Mouse (Mus musculus) heart, adult 2 months (tissue): ENCODE data around the gene Olfr548-ps1.

Experiments
- CTCF ChIP-seq: fragments of 200-600 bp; IDR thresholded peaks from 2 replicates; pipeline ENCODE4 v1.8.1; 2022; ENCODE audit warnings: antibody characterized with exemption, mild to moderate bottlenecking, moderate library complexity
- EP300 ChIP-seq: fragments of 200-500 bp; IDR thresholded peaks from 2 replicates; pipeline ENCODE4 v1.6.1; 2011; ENCODE audit warnings: low read depth, low read length, control low read depth; ENCODE audit not compliant: insufficient read depth
- POLR2A ChIP-seq: fragments of 200-500 bp; IDR thresholded peaks from 2 replicates; pipeline ENCODE4 v1.6.1; 2011; ENCODE audit warnings: mild to moderate bottlenecking, low read depth, low read length, control low read depth; ENCODE audit not compliant: insufficient read depth

- TF ChIP-seq CTCF (no peak), EP300 (no peak), POLR2A (no peak)
Observed at GRCm38 (mm10) chr7:102571142-102571541, 30.4 kb downstream of the Olfr548-ps1 start, which contains the start of gene Olfr550.
